Mouse (Mus musculus): ENCODE results near the gene Ezh1. TPM values are rescaled to one million over a fixed set of nuclear protein-coding genes. Genes with fewer than 3 reads are reported as not detected.

Gene Ezh1
- total RNA-seq, 4 experiments from 2014 or later: 63.5 to 88.1 (median 77.5) TPM

DNA sequence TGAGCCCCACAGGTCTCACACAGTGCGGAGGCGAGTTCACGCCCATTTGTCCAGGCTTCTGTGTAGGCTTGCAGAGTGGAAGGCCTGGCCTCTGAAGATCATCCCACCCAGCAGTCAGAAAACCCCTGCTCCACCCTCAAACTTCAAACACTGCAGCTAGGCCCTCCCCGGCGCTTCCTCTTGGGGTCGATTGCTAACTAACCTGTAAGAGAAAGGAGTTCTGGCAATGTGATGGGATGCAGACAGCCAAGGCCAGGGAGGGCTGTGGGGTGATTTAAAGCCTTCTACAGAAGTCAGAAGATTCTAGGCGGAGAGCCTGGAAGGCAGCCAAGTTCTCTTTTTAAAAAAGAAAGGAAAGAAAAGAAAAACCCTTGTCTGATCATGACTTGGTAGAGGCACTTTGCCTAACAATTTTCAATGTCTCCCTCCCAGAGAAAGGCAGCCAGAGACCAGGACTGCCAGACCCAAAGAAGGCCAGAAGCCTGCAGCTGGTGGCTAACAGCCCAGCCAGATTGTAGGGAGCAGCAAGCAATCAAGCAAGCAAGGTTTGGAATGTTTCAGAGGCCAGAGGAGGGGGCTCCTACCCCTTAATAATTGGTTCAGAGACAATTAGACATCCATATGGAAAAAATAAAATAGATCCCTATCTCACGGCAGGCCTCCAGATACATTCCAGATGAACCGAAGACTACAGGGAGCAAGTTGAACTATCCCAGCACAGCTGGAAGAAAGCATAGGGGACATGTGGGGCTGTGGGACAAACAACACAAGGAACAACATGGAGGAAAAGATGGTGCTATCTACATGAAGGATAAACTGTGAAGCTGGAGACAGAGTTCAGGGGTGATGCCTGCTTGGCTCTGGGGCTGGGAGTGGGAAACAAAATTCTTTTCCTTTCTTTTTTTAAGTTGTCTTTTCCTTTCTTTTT lies 76.8 kb downstream of the Ezh1 start:
- DNase-seq (ENCODE audit: low spot score in 2 of 2): no peak

DNA sequence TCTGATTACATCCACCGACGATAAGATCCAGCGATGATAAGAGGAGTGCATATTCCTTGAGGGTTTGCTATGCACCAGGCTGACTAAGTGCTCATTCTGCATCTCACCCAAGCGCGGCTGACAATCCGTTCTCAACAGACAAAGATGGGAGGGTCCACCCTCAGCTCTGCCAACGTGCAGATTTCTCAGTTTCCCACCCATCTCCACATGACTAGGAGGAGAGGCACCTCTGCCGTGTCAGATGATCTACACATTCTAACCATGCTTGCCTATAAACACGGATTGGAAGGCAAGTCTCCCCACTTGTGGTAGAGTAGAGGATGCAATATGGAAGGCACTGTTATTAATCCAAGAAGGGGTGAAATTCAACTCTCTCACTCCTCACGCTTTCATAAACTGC lies 77.5 kb downstream of the Ezh1 start:
- DNase-seq (ENCODE audit: low spot score in 2 of 2): no peak

DNA sequence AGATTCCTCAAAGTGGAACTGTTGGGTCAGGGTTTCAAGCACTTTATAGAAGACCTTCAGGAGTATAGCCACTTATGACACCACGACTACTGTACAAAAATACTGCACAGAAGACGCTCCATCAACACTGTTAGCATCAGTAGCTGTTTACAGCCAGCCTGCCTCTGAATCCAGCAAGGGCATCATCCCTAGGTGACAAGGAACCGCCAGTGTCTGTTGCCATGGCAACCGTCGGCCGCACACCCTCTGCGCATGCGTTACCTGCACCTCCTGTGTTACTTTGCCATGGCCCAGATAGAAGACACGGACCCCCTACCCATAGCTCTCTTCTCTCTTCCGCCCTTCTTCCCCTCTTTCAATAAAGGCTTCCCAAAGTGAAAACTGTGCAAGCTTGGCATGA lies 79.9 kb downstream of the Ezh1 start:
- no peak for DNase-seq (ENCODE audit: low spot score in 2 of 2)

DNA sequence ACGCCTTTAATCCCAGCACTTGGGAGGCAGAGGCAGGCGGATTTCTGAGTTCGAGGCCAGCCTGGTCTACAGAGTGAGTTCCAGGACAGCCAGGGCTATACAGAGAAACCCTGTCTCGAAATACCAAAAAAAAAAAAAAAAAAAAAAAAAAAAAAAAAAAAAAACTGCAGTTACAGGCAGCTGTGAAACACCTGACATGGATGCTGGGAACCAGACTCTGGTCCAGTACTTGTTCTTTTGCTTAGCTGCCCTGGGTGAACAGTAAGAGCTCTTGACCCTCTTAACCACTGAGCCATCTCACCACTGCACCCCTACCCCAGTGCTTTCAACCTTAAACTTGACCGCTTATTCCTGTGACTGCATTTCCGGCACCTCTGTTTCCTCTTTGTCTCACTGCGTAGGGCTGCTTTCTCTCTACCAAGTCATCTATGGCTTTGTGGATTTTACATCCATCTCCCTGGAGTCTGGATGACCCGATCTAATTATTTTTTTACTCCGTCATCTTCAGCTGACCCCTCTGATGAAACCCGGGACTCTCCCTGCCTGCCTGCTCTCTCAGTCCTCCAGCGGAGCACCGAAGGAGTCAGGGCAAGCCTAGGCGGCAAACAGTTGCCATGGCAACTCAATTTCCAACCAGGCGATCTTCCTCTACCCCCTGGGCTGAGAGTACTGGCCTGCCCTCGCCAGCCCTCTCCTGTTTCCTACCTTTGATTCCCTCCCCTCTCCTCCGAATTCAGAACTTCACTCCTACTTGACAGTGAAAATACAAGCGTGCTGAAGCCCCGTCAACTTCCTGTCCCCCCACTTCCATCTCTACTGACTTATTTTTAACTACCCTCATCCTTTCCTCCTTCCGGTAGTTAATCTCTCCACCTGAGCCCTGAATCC lies 82.7 kb downstream of the Ezh1 start:
- no peak for DNase-seq (ENCODE audit: low spot score in 2 of 2)

DNA sequence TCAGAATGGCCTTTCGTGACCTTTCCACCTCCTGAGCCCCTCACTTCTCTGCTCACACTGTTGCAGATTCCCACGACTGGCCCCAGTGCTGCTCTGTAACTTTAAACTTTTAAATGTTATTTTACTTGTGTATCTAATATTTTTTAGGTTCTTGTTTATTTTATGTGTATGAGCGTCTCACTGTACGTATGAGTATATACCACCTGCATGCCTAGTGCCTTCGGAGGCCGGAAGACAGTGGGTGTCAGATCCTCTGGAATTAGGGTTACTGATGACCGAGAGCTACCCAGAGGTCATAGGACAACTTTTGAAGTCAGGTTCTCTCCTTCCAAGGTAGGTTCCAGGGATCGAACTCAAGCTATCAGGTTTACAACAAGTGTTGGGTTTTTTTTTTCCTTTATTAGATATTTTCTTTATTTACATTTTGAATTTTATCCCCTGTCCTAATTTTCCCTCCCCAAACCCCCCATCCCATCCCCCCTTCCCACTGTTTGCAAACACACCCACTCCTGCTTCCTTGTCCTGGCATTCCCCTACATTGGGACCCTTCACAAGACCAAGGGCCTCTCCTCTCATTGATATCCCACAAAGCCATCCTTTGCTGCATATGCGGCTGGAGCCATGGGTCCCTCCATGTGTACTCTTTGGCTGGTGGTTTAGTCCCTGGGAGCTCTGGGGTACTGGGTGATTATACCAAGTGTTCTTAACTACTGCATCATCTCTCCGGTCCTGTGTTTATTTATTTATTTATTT lies 83.9 kb downstream of the Ezh1 start:
- no peak for DNase-seq (ENCODE audit: low spot score in 2 of 2)

Other genes with a start within 250 kb of the Ezh1 start
- gene Atp6v0a1, start 217.0 kb downstream of the Ezh1 start, total RNA-seq (2022): 100 to 1,000 TPM; 402 to 498 (median 457) TPM
- 10 to 100 TPM in 2 of 4 experiments, 1 to 10 TPM in 2; 7.3 to 22.9 (median 15.2) TPM for gene Naglu, start 156.5 kb downstream of the Ezh1 start, total RNA-seq (2022)
- 1 to 10 TPM in 3 of 4 experiments, under 1 TPM in 1; 0.83 to 1.4 (median 1.2) TPM for gene Hsd17b1, start 148.1 kb downstream of the Ezh1 start, total RNA-seq (2022)
- 10 to 100 TPM; 24.5 to 29.1 (median 27.6) TPM for gene Coasy, start 143.9 kb downstream of the Ezh1 start, total RNA-seq (2022)
- gene Mlx, start 139.2 kb downstream of the Ezh1 start, total RNA-seq (2022): 10 to 100 TPM; 36.2 to 41.6 (median 39.6) TPM
- 1 to 10 TPM; 2.5 to 5.4 (median 3.9) TPM for gene Psmc3ip, start 131.0 kb downstream of the Ezh1 start, total RNA-seq (2022)
- 10 to 100 TPM; 51.3 to 53.1 (median 52.4) TPM for gene Retreg3, start 106.6 kb downstream of the Ezh1 start, total RNA-seq (2022)
- gene Tubg1, start 106.5 kb downstream of the Ezh1 start, total RNA-seq (2022): 10 to 100 TPM; 39.8 to 43.9 (median 43.3) TPM
- 10 to 100 TPM; 32.9 to 43.5 (median 38.2) TPM for gene Tubg2, start 70.6 kb downstream of the Ezh1 start, total RNA-seq (2022)
- 100 to 1,000 TPM; 157 to 185 (median 168) TPM for gene Cntnap1, start 55.9 kb downstream of the Ezh1 start, total RNA-seq (2022)
- 10 to 100 TPM; 13.6 to 16.9 (median 15.6) TPM for gene Plekhh3, start 55.1 kb downstream of the Ezh1 start, total RNA-seq (2022)
- gene Ccr10, start 51.0 kb downstream of the Ezh1 start, total RNA-seq (2022): under 1 TPM; 0.31 to 0.50 (median 0.35) TPM
- gene Ramp2, start 19.6 kb upstream of the Ezh1 start, total RNA-seq (2022): 10 to 100 TPM; 54.2 to 66.0 (median 64.6) TPM
- 10 to 100 TPM; 59.1 to 76.6 (median 65.5) TPM for gene Vps25, start 27.2 kb upstream of the Ezh1 start, total RNA-seq (2022)
- gene Wnk4, start 34.1 kb upstream of the Ezh1 start, total RNA-seq (2022): 10 to 100 TPM in 3 of 4 experiments, 1 to 10 TPM in 1; 9.0 to 11.6 (median 10.9) TPM
- gene Cntd1, start 52.5 kb upstream of the Ezh1 start, total RNA-seq (2022): 1 to 10 TPM in 1 of 4 experiments, under 1 TPM in 3; 0.16 to 1.4 (median 0.52) TPM
- 10 to 100 TPM; 90.3 to 98.9 (median 91.4) TPM for gene Coa3, start 52.7 kb upstream of the Ezh1 start, total RNA-seq (2022)
- gene Becn1, start 75.8 kb upstream of the Ezh1 start, total RNA-seq (2022): 100 to 1,000 TPM; 167 to 224 (median 191) TPM
- 100 to 1,000 TPM; 110 to 129 (median 117) TPM for gene Psme3, start 89.8 kb upstream of the Ezh1 start, total RNA-seq (2022)
- gene Aoc2, start 98.6 kb upstream of the Ezh1 start, total RNA-seq (2022): 1 to 10 TPM; 5.1 to 9.9 (median 7.4) TPM
- gene Aoc3, start 104.1 kb upstream of the Ezh1 start, total RNA-seq (2022): 1 to 10 TPM in 1 of 4 experiments, under 1 TPM in 3; 0.57 to 1.1 (median 0.78) TPM
- not detected for gene G6pc, start 141.1 kb upstream of the Ezh1 start, total RNA-seq (2022)
- 10 to 100 TPM; 47.6 to 54.3 (median 48.9) TPM for gene Aarsd1, start 191.2 kb upstream of the Ezh1 start, total RNA-seq (2022)
- gene Gm27029, start 198.3 kb upstream of the Ezh1 start, total RNA-seq (2022): 1 to 10 TPM; 6.0 to 9.6 (median 6.5) TPM
- gene Rundc1, start 198.6 kb upstream of the Ezh1 start, total RNA-seq (2022): 10 to 100 TPM; 27.8 to 35.4 (median 31.9) TPM
- 1 to 10 TPM in 3 of 4 experiments, under 1 TPM in 1; 0.74 to 1.5 (median 1.3) TPM for gene Ptges3l, start 198.9 kb upstream of the Ezh1 start, total RNA-seq (2022)
- gene Rpl27, start 215.8 kb upstream of the Ezh1 start, total RNA-seq (2022): 10 to 100 TPM; 23.9 to 46.8 (median 33.8) TPM
- gene Ifi35, start 221.9 kb upstream of the Ezh1 start, total RNA-seq (2022): 1 to 10 TPM; 2.2 to 7.6 (median 3.5) TPM
- gene Rnd2, start 238.5 kb upstream of the Ezh1 start, total RNA-seq (2022): 100 to 1,000 TPM; 109 to 121 (median 110) TPM
- 10 to 100 TPM; 27.9 to 42.8 (median 34.9) TPM for gene Vat1, start 239.8 kb upstream of the Ezh1 start, total RNA-seq (2022)